Mouse (Mus musculus) limb, embryonic 13.5 days (tissue): ENCODE results near the gene 4930432M17Rik. TPM values are rescaled to one million over a fixed set of nuclear protein-coding genes. Genes with fewer than 3 reads are reported as not detected.

Experiments used
- ATAC-seq: fragments of 200-750 bp; cut with Nextera tagmentation; 2 replicates; pipeline ENCODE4 v1.8.0; 2017; ENCODE audit warnings: low read depth, moderate number of reproducible peaks, moderate TSS enrichment; ENCODE audit not compliant: low FRiP score
- H3K27ac ChIP-seq: fragments of 300-500 bp; sonication (generic); 2 replicates; pipeline ENCODE4 v1.5.1; 2015; ENCODE audit warnings: inconsistent platforms, mild to moderate bottlenecking, moderate library complexity
- H3K27me3 ChIP-seq: fragments of 300-500 bp; sonication (generic); 2 replicates; pipeline ENCODE4 v1.6.1; 2015; ENCODE audit warnings: mild to moderate bottlenecking, inconsistent platforms
- H3K36me3 ChIP-seq: fragments of 300-500 bp; sonication (generic); 2 replicates; pipeline ENCODE4 v1.6.1; 2015; ENCODE audit warnings: inconsistent platforms, mild to moderate bottlenecking, moderate library complexity
- H3K4me1 ChIP-seq: fragments of 300-500 bp; sonication (generic); 2 replicates; pipeline ENCODE4 v1.6.1; 2015; ENCODE audit warnings: inconsistent platforms
- H3K4me2 ChIP-seq: fragments of 300-500 bp; sonication (generic); replicated peaks from 2 replicates; pipeline ENCODE4 v1.6.1; 2015; ENCODE audit warnings: inconsistent platforms, mild to moderate bottlenecking, moderate library complexity
- H3K4me3 ChIP-seq: fragments of 300-500 bp; sonication (generic); 2 replicates; pipeline ENCODE4 v1.5.1; 2015; ENCODE audit warnings: moderate library complexity, mild to moderate bottlenecking, inconsistent platforms
- H3K9ac ChIP-seq: fragments of 300-500 bp; sonication (generic); 2 replicates; pipeline ENCODE4 v1.6.1; 2015; ENCODE audit warnings: mild to moderate bottlenecking, inconsistent platforms
- H3K9me3 ChIP-seq: fragments of 300-500 bp; sonication (generic); 2 replicates; pipeline ENCODE4 v1.6.1; 2016; ENCODE audit warnings: inconsistent platforms
- WGBS: fragments of 180-500 bp; shearing (Covaris S2); methylation state at CpG from one replicate; pipeline ENCODE4 v1.1.7; 2015; 5-methylcytosine and 5-hydroxymethylcytosine counted together
- polyA plus RNA-seq: library from polyadenylated mRNA; unstranded; fragments of >200 nt; fragmentation: Nextera tagmentation; extraction: Ambion mirVana; gene quantifications from 2 replicates; pipeline ENCODE4 v1.2.1, GENCODE M21; 2015

Gene 4930432M17Rik
- polyA plus RNA-seq, 1 experiment from 2014 or later = not detected

GRCm38 (mm10) chr3:121714461-121714860, 43.9 kb downstream of the 4930432M17Rik start:
- H3K36me3 ChIP-seq = no peaks in the 10 kb centered on the region
- H3K27me3 ChIP-seq = no peaks in the 10 kb centered on the region
- WGBS = 77% methylated on average over 2 of the region's 2 CpGs
- H3K27ac ChIP-seq = no peak overlapping the region
- no peak overlapping the region for H3K4me2 ChIP-seq
- no peak for ATAC-seq
- no peak overlapping the region for H3K4me3 ChIP-seq
- peaks cover 14% of the 10 kb centered on the region for H3K4me1 ChIP-seq
- no peak overlapping the region for H3K9ac ChIP-seq
- H3K9me3 ChIP-seq = no peaks in the 10 kb centered on the region

- Histone ChIP-seq H3K9me3 (no peaks in the 10 kb centered on the region), H3K27me3 (0 out of 2 replicates have a peak, but pooled peaks cover 1% of the 10 kb centered on the region), H3K4me3 (no peak overlapping the region), H3K4me2 (no peak overlapping the region), H3K36me3 (no peaks in the 10 kb centered on the region), H3K4me1 (peaks cover 15% of the 10 kb centered on the region), H3K9ac (no peak overlapping the region), H3K27ac (no peak overlapping the region)
- no peak for ATAC-seq
Measured at GRCm38 (mm10) chr3:121715336-121715735, 44.8 kb downstream of the 4930432M17Rik start.

GRCm38 (mm10) chr3:121715741-121716459, 45.3 kb downstream of the 4930432M17Rik start:
- H3K27me3 ChIP-seq = 0 out of 2 replicates have a peak, but pooled peaks cover 3% of the 10 kb centered on the region
- 78% methylated on average over 6 of the region's 6 CpGs for WGBS
- H3K4me2 ChIP-seq = no peak overlapping the region
- H3K4me1 ChIP-seq = peaks cover 15% of the 10 kb centered on the region
- no peak overlapping the region for H3K4me3 ChIP-seq
- H3K36me3 ChIP-seq = no peaks in the 10 kb centered on the region
- no peak for ATAC-seq
- no peaks in the 10 kb centered on the region for H3K9me3 ChIP-seq
- no peak overlapping the region for H3K27ac ChIP-seq
- no peak overlapping the region for H3K9ac ChIP-seq

GRCm38 (mm10) chr3:121716480-121716879, 45.9 kb downstream of the 4930432M17Rik start:
- Histone ChIP-seq H3K9ac (no peak overlapping the region), H3K9me3 (no peaks in the 10 kb centered on the region), H3K36me3 (no peaks in the 10 kb centered on the region), H3K27me3 (peaks cover 4% of the 10 kb centered on the region; the same call in 1 of the 2 replicates), H3K27ac (no peak overlapping the region), H3K4me1 (peaks cover 19% of the 10 kb centered on the region), H3K4me2 (no peak overlapping the region), H3K4me3 (no peak overlapping the region)
- ATAC-seq = no peak
- WGBS = 78% methylated on average over 5 of the region's 5 CpGs

- 33% methylated on average over 8 of the region's 8 CpGs for WGBS
- H3K36me3 ChIP-seq = no peaks in the 10 kb centered on the region
Measured at GRCm38 (mm10) chr3:121718679-121719078, 48.1 kb downstream of the 4930432M17Rik start.

GRCm38 (mm10) chr3:121719701-121720100, 49.1 kb downstream of the 4930432M17Rik start:
- Histone ChIP-seq H3K27me3 (peaks cover 26% of the 10 kb centered on the region), H3K4me3 (no peak overlapping the region), H3K9me3 (no peaks in the 10 kb centered on the region), H3K27ac (no peak overlapping the region), H3K4me1 (peaks cover 40% of the 10 kb centered on the region), H3K36me3 (no peaks in the 10 kb centered on the region), H3K4me2 (no peak overlapping the region), H3K9ac (no peak overlapping the region)
- no peak for ATAC-seq
- WGBS = 72% methylated on average over 3 of the region's 3 CpGs

More at GRCm38 (mm10) chr3:121718679-121719078, 48.1 kb downstream of the 4930432M17Rik start:
- no peak overlapping the region for H3K4me3 ChIP-seq
- H3K27me3 ChIP-seq = peaks cover 16% of the 10 kb centered on the region
- no peak overlapping the region for H3K9ac ChIP-seq
- H3K27ac ChIP-seq = no peak overlapping the region
- no peak overlapping the region for H3K4me2 ChIP-seq
- H3K9me3 ChIP-seq = no peaks in the 10 kb centered on the region
- no peak for ATAC-seq
- H3K4me1 ChIP-seq = peaks cover 30% of the 10 kb centered on the region

GRCm38 (mm10) chr3:121720801-121721690, 50.5 kb downstream of the 4930432M17Rik start:
- Histone ChIP-seq H3K36me3 (no peaks in the 10 kb centered on the region), H3K9me3 (no peaks in the 10 kb centered on the region), H3K9ac (no peak overlapping the region), H3K27me3 (peaks cover 35% of the 10 kb centered on the region), H3K4me1 (peaks cover 39% of the 10 kb centered on the region), H3K4me2 (no peak overlapping the region; the same call in 1 of the 2 replicates), H3K4me3 (no peak overlapping the region), H3K27ac (no peak overlapping the region)
- ATAC-seq = no peak
- 33% methylated on average over 14 of the region's 14 CpGs for WGBS

- 69% methylated on average over 7 of the region's 7 CpGs for WGBS
- ATAC-seq = no peak
- H3K27me3 ChIP-seq = peaks cover 35% of the 10 kb centered on the region
- H3K9me3 ChIP-seq = no peaks in the 10 kb centered on the region
- no peak overlapping the region for H3K4me3 ChIP-seq
- H3K4me1 ChIP-seq = peaks cover 39% of the 10 kb centered on the region
- H3K4me2 ChIP-seq = no peak overlapping the region
- no peak overlapping the region for H3K27ac ChIP-seq
- H3K9ac ChIP-seq = no peak overlapping the region
- H3K36me3 ChIP-seq = no peaks in the 10 kb centered on the region
Measured at GRCm38 (mm10) chr3:121721691-121722070, 51.1 kb downstream of the 4930432M17Rik start.

GRCm38 (mm10) chr3:121722971-121723844, 52.6 kb downstream of the 4930432M17Rik start, which contains the start of gene F3:
Gene F3 (plus strand): TSS chr3:121723537.
- Histone ChIP-seq H3K9ac (peak within 1 kb of the TSS; percentile 66), H3K27me3 (peaks cover 35% of the 10 kb centered on the region), H3K9me3 (no peaks in the 10 kb centered on the region), H3K4me1 (peaks cover 39% of the 10 kb centered on the region), H3K36me3 (no peaks in the 10 kb centered on the region), H3K27ac (no peak within 1 kb of the TSS), H3K4me2 (peak within 1 kb of the TSS; percentile 85), H3K4me3 (peak within 1 kb of the TSS; percentile 68)
- ATAC-seq = peak; percentile 93
- WGBS = under 1% methylated on average over 69 of the region's 73 CpGs

- Histone ChIP-seq H3K36me3 (no peaks in the 10 kb centered on the region), H3K27me3 (peaks cover 35% of the 10 kb centered on the region), H3K4me1 (peaks cover 33% of the 10 kb centered on the region), H3K27ac (no peak overlapping the region), H3K9ac (peak overlapping the region; percentile 66), H3K4me2 (peak overlapping the region; percentile 85), H3K4me3 (peak overlapping the region; percentile 68), H3K9me3 (no peaks in the 10 kb centered on the region)
- 5% methylated on average over 20 of the region's 20 CpGs for WGBS
- ATAC-seq = no peak
Measured at GRCm38 (mm10) chr3:121723968-121724524, 53.5 kb downstream of the 4930432M17Rik start.

- no peak overlapping the region for H3K9ac ChIP-seq
- ATAC-seq = no peak
- no peak overlapping the region for H3K27ac ChIP-seq
- peaks cover 28% of the 10 kb centered on the region for H3K4me1 ChIP-seq
- no peaks in the 10 kb centered on the region for H3K36me3 ChIP-seq
- H3K4me3 ChIP-seq = peak overlapping the region; percentile 68
- peak overlapping the region; percentile 85 for H3K4me2 ChIP-seq
- no peaks in the 10 kb centered on the region for H3K9me3 ChIP-seq
- peaks cover 35% of the 10 kb centered on the region for H3K27me3 ChIP-seq
- 26% methylated on average over 12 of the region's 12 CpGs for WGBS
Measured at GRCm38 (mm10) chr3:121724553-121724952, 54.0 kb downstream of the 4930432M17Rik start.
